Mouse (Mus musculus): ENCODE data around the gene Map2k4. TPM values are rescaled to one million over a fixed set of nuclear protein-coding genes. Genes with fewer than 3 reads are reported as not detected.

Map2k4 gene
- polyA plus RNA-seq, 1 experiment, result 72.5 TPM

DNA sequence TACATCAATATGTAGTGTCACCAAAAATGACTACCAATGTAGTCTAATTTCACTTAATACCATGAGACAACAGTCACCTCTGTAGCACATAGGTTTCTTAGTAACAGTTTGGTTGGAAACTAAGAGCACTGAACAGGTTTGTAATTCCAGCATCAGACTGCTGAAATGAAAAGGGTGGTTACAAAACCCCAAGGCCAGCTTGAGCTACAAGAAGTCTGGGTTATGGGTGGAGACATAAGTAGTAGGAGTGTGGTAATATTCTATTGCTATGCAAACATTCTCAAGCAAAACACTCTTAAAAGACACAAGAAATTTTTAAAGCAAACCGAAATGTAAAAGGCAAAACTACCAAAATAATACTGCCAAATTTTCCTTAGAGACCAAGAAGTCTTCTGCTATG lies 16.6 kb downstream of the Map2k4 start:
- no peak for DNase-seq (ENCODE audit: low read depth)

DNA sequence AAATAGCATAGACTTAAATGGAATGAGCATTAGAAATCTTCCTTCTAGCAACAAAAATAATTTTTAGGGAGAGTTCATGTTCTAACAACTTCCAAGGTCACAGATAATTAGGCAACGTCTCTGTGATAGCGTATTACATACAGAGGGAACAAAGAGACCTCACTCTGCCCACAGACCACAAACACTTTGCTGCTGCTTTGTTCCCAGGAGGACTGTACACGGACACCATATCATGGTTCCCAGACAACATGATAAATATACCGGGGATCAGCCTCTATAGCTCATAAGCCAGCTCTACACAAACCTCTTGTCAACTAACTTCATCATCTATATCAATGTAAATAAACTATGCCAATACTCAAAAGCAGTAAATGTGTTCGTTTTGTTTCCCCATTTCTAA lies 18.1 kb downstream of the Map2k4 start:
- DNase-seq (ENCODE audit: low read depth), result no peak
- TF ChIP-seq CTCF (IDR thresholded peaks at IDR 0.05; ENCODE audit: borderline replicate concordance, extremely low read depth, insufficient read depth, insufficient read length) (no peak), POLR2A (IDR thresholded peaks at IDR 0.05; ENCODE audit: borderline replicate concordance, extremely low read depth, insufficient read depth, insufficient read length, poor library complexity, severe bottlenecking) (no peak)

More for the DNA sequence above, 16.6 kb downstream of the Map2k4 start:
- TF ChIP-seq CTCF (IDR thresholded peaks at IDR 0.05; ENCODE audit: borderline replicate concordance, extremely low read depth, insufficient read depth, insufficient read length), result no peak
- no peak for TF ChIP-seq POLR2A (IDR thresholded peaks at IDR 0.05; ENCODE audit: borderline replicate concordance, extremely low read depth, insufficient read depth, insufficient read length, poor library complexity, severe bottlenecking)

- TF ChIP-seq POLR2A (IDR thresholded peaks at IDR 0.05; ENCODE audit: borderline replicate concordance, extremely low read depth, insufficient read depth, insufficient read length, poor library complexity, severe bottlenecking) (no peak), CTCF (IDR thresholded peaks at IDR 0.05; ENCODE audit: borderline replicate concordance, extremely low read depth, insufficient read depth, insufficient read length) (no peak)
Measured at GRCm38 (mm10) chr11:65768445-65768844, 19.7 kb downstream of the Map2k4 start.

DNA sequence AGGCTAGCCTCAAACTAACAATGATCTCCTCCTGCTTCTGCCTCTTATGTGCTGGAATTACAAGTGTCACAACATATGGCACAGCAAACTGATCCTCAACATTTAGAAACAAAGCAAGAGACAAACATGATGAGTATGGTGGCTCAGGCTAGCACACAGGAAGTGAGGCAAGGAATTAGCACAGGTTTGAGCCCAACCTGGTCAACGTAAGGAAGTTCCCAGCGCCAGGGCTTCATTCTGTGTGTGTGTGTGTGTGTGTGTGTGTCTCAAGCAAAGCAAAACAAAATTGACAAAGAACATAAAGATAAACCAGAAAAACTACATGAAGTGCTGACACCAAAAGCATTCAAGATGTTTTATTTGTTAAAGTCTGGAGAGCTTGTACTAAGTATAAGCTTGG lies 27.2 kb downstream of the Map2k4 start:
- DNase-seq (ENCODE audit: low read depth), result no peak
- TF ChIP-seq CTCF (IDR thresholded peaks at IDR 0.05; ENCODE audit: borderline replicate concordance, extremely low read depth, insufficient read depth, insufficient read length) (no peak), POLR2A (IDR thresholded peaks at IDR 0.05; ENCODE audit: borderline replicate concordance, extremely low read depth, insufficient read depth, insufficient read length, poor library complexity, severe bottlenecking) (no peak)

More at GRCm38 (mm10) chr11:65768445-65768844, 19.7 kb downstream of the Map2k4 start:
- no peak for DNase-seq (ENCODE audit: low read depth)

- DNase-seq (ENCODE audit: low read depth), result no peak
- no peak for TF ChIP-seq POLR2A (IDR thresholded peaks at IDR 0.05; ENCODE audit: borderline replicate concordance, extremely low read depth, insufficient read depth, insufficient read length, poor library complexity, severe bottlenecking)
- no peak for TF ChIP-seq CTCF (IDR thresholded peaks at IDR 0.05; ENCODE audit: borderline replicate concordance, extremely low read depth, insufficient read depth, insufficient read length)
Measured at GRCm38 (mm10) chr11:65759350-65759749, 28.7 kb downstream of the Map2k4 start.

- TF ChIP-seq POLR2A (IDR thresholded peaks at IDR 0.05; ENCODE audit: borderline replicate concordance, extremely low read depth, insufficient read depth, insufficient read length, poor library complexity, severe bottlenecking) (no peak), CTCF (IDR thresholded peaks at IDR 0.05; ENCODE audit: borderline replicate concordance, extremely low read depth, insufficient read depth, insufficient read length) (no peak)
- no peak for DNase-seq (ENCODE audit: low read depth)
Measured at GRCm38 (mm10) chr11:65754161-65754560, 33.9 kb downstream of the Map2k4 start.

DNA sequence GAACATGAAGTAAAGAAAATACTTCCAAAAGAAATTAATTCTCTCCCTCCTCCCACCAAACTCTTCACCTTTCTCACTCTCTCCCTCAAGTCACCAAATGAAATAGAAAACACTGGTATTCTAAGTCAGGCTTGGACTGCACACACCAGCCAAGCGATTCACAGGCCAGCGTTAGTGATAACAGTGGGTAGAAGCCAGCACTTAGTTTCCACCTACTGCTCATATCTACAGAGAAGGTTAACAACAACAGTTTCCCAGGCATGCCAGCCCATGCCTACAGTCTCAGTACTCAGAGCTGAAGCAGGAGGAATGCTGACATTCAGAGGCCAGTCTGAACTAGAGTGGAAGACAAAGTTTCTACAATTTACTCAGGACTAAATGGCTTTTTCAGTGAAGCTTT lies 34.5 kb downstream of the Map2k4 start:
- no peak for DNase-seq (ENCODE audit: low read depth)
- TF ChIP-seq CTCF (IDR thresholded peaks at IDR 0.05; ENCODE audit: borderline replicate concordance, extremely low read depth, insufficient read depth, insufficient read length) (no peak), POLR2A (IDR thresholded peaks at IDR 0.05; ENCODE audit: borderline replicate concordance, extremely low read depth, insufficient read depth, insufficient read length, poor library complexity, severe bottlenecking) (no peak)

DNA sequence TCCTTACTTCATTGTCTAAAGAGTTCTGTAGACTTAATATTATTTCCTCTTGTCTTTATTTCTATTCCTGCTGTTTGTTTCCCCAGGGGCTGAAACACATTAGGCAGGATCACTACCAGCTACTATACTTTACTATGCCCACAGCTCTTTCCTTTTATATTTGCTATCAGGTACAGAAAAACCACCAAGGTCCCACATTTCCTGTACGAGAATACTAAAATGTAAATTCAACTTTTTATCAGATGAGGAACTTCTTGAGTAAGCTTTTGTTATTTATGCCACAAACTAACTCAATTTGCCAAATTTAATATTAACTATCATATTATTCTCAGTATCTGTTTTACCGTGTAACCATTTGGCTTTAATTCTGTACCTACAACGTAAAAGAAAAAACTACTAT lies 37.6 kb downstream of the Map2k4 start:
- no peak for DNase-seq (ENCODE audit: low read depth)

GRCm38 (mm10) chr11:65747433-65747832 lies 40.7 kb downstream of the Map2k4 start:
- DNase-seq (ENCODE audit: low read depth), result no peak
- TF ChIP-seq CTCF (IDR thresholded peaks at IDR 0.05; ENCODE audit: borderline replicate concordance, extremely low read depth, insufficient read depth, insufficient read length) (no peak), POLR2A (IDR thresholded peaks at IDR 0.05; ENCODE audit: borderline replicate concordance, extremely low read depth, insufficient read depth, insufficient read length, poor library complexity, severe bottlenecking) (no peak)

More for the DNA sequence above, 37.6 kb downstream of the Map2k4 start:
- TF ChIP-seq POLR2A (IDR thresholded peaks at IDR 0.05; ENCODE audit: borderline replicate concordance, extremely low read depth, insufficient read depth, insufficient read length, poor library complexity, severe bottlenecking) (no peak), CTCF (IDR thresholded peaks at IDR 0.05; ENCODE audit: borderline replicate concordance, extremely low read depth, insufficient read depth, insufficient read length) (no peak)

GRCm38 (mm10) chr11:65745707-65746333 lies 42.3 kb downstream of the Map2k4 start:
- no peak for TF ChIP-seq CTCF (IDR thresholded peaks at IDR 0.05; ENCODE audit: borderline replicate concordance, extremely low read depth, insufficient read depth, insufficient read length)
- TF ChIP-seq POLR2A (IDR thresholded peaks at IDR 0.05; ENCODE audit: borderline replicate concordance, extremely low read depth, insufficient read depth, insufficient read length, poor library complexity, severe bottlenecking), result no peak
- peak; percentile 86 for DNase-seq (ENCODE audit: low read depth)

DNA sequence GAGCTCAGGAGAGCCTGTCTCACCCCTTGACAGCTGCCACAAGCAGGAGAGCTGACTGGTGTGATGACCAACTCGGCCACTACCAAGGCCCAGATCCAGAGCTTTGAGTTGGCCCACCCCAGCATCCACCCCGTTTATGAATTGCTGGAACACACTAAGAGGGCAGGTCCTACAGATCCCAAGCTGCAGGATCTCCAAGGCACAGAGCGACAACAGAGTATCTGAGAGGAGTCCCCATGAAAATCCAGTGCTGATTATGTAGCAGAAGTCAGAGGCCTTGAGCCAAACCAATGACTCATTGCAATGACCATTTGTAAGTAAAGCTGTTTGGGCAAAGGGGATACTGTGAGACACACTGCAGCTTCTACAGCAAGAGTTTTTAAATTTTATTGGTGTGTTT lies 44.2 kb downstream of the Map2k4 start:
- no peak for TF ChIP-seq CTCF (IDR thresholded peaks at IDR 0.05; ENCODE audit: borderline replicate concordance, extremely low read depth, insufficient read depth, insufficient read length)
- TF ChIP-seq POLR2A (IDR thresholded peaks at IDR 0.05; ENCODE audit: borderline replicate concordance, extremely low read depth, insufficient read depth, insufficient read length, poor library complexity, severe bottlenecking), result no peak
- no peak for DNase-seq (ENCODE audit: low read depth)

- DNase-seq (ENCODE audit: low read depth), result no peak
- TF ChIP-seq POLR2A (IDR thresholded peaks at IDR 0.05; ENCODE audit: borderline replicate concordance, extremely low read depth, insufficient read depth, insufficient read length, poor library complexity, severe bottlenecking) (no peak), CTCF (IDR thresholded peaks at IDR 0.05; ENCODE audit: borderline replicate concordance, extremely low read depth, insufficient read depth, insufficient read length) (no peak)
Measured at GRCm38 (mm10) chr11:65740811-65741210, 47.3 kb downstream of the Map2k4 start.

All from brain, embryonic 14.5 days (tissue).